Mouse (Mus musculus) lung, postnatal 10 days (tissue): ENCODE data around the gene Fhdc1.

ENCODE experiments used
- DNase-seq: peaks from one replicate; pipeline ENCODE4 v3.0.0; 2021

The Fhdc1 gene

GRCm38 (mm10) chr3:84480006-84480897, at the start of gene Fhdc1:
Gene Fhdc1, minus strand, starts transcription at chr3:84480429.
- peak; percentile 70 for DNase-seq

- DNase-seq = no peak
Measured at GRCm38 (mm10) chr3:84529021-84529420, 48.8 kb upstream of the Fhdc1 start.

- no peak for DNase-seq
Measured at GRCm38 (mm10) chr3:84524952-84525351, 44.7 kb upstream of the Fhdc1 start.

- no peak for DNase-seq
Measured at GRCm38 (mm10) chr3:84516163-84516562, 35.9 kb upstream of the Fhdc1 start.

- no peak for DNase-seq
Measured at GRCm38 (mm10) chr3:84512774-84513515, 32.7 kb upstream of the Fhdc1 start.

GRCm38 (mm10) chr3:84505193-84505592, 25.0 kb upstream of the Fhdc1 start:
- no peak for DNase-seq

GRCm38 (mm10) chr3:84504291-84504690, 24.1 kb upstream of the Fhdc1 start:
- no peak for DNase-seq

GRCm38 (mm10) chr3:84502101-84502500, 21.9 kb upstream of the Fhdc1 start:
- no peak for DNase-seq

- no peak for DNase-seq
Measured at GRCm38 (mm10) chr3:84500491-84500890, 20.3 kb upstream of the Fhdc1 start.

GRCm38 (mm10) chr3:84497718-84498117, 17.5 kb upstream of the Fhdc1 start:
- no peak for DNase-seq

- no peak for DNase-seq
Measured at GRCm38 (mm10) chr3:84492657-84493056, 12.4 kb upstream of the Fhdc1 start.

GRCm38 (mm10) chr3:84492148-84492547, 11.9 kb upstream of the Fhdc1 start:
- no peak for DNase-seq

- DNase-seq = no peak
Measured at GRCm38 (mm10) chr3:84488716-84489115, 8.5 kb upstream of the Fhdc1 start.

GRCm38 (mm10) chr3:84484891-84485290, 4.7 kb upstream of the Fhdc1 start:
- no peak for DNase-seq

GRCm38 (mm10) chr3:84484333-84484732, 4.1 kb upstream of the Fhdc1 start:
- DNase-seq = no peak

- DNase-seq = no peak
Measured at GRCm38 (mm10) chr3:84482121-84482520, 1.9 kb upstream of the Fhdc1 start.

- DNase-seq = peak; percentile 70
Measured at GRCm38 (mm10) chr3:84481104-84481503, 875 bp upstream of the Fhdc1 start.

- DNase-seq = peak; percentile 73
Measured at GRCm38 (mm10) chr3:84479293-84480005, 780 bp downstream of the Fhdc1 start.

- DNase-seq = no peak
Measured at GRCm38 (mm10) chr3:84478896-84479292, 1.3 kb downstream of the Fhdc1 start.

- no peak for DNase-seq
Measured at GRCm38 (mm10) chr3:84478195-84478594, 2.0 kb downstream of the Fhdc1 start.

GRCm38 (mm10) chr3:84477498-84477897, 2.7 kb downstream of the Fhdc1 start:
- DNase-seq = no peak

- DNase-seq = no peak
Measured at GRCm38 (mm10) chr3:84474981-84475775, 5.1 kb downstream of the Fhdc1 start.
